Mouse (Mus musculus) left cerebral cortex, postnatal 10 days (tissue): ENCODE measurements at regions not wholly inside any gene's neighbourhood (a gene's known extent, or its start where the extent isn't known, plus 50 kb on each side); places are given as distances from the start of the nearest gene placed in this dataset.

Source experiments
- DNase-seq, 2 experiments: peaks; one replicate each; pipeline ENCODE4 v3.0.0; 2021 to 2022; ENCODE audit warnings: low spot score in 2 of 2, mixed read lengths in 1 of 2; ENCODE audit errors: extremely low spot score in 1 of 2
- intact Hi-C: fragments of 180-260 bp; cut with DNase I; formaldehyde crosslinking; loops from one replicate; pipeline ENCODE4 v1.15.1; 2025

GRCm38 (mm10) chr14:103458340-103458739 lies 54.8 kb upstream of the Scel start:
- intact Hi-C loops, result no loop called here
- DNase-seq, result no peak

- intact Hi-C loops, result no loop called here
- DNase-seq, result no peak
Observed at GRCm38 (mm10) chr14:103456106-103456505, 57.0 kb upstream of the Scel start.

GRCm38 (mm10) chr14:103450756-103451155 lies 62.4 kb upstream of the Scel start:
- intact Hi-C loops, result no loop called here
- no peak for DNase-seq

GRCm38 (mm10) chr14:103449447-103449846 lies 63.7 kb upstream of the Scel start:
- intact Hi-C loops, result no loop called here
- DNase-seq, result no peak

GRCm38 (mm10) chr14:103449033-103449432 lies 64.1 kb upstream of the Scel start:
- DNase-seq, result no peak
- intact Hi-C loops, result no loop called here

GRCm38 (mm10) chr14:103446671-103447070 lies 66.5 kb upstream of the Scel start:
- intact Hi-C loops, result loop anchor here (1.0 kb wide), 1 partner anchor 8 kb away; no protein-coding TSS in a partner anchor
- no peak for DNase-seq

GRCm38 (mm10) chr14:103441454-103442065 lies 71.6 kb upstream of the Scel start:
- intact Hi-C loops, result no loop called here
- no peak for DNase-seq

GRCm38 (mm10) chr14:103440243-103440642 lies 72.9 kb upstream of the Scel start:
- intact Hi-C loops, result no loop called here
- peak; percentile 16 to 24 for DNase-seq

GRCm38 (mm10) chr14:103434218-103434617 lies 78.9 kb upstream of the Scel start:
- no peak for DNase-seq
- intact Hi-C loops, result no loop called here

- DNase-seq, result no peak
- intact Hi-C loops, result no loop called here
Observed at GRCm38 (mm10) chr14:103433106-103433505, 80.0 kb upstream of the Scel start.

- no peak for DNase-seq
- intact Hi-C loops, result no loop called here
Observed at GRCm38 (mm10) chr14:103427873-103428272, 81.3 kb upstream of the Mycbp2 start.

GRCm38 (mm10) chr14:103421305-103421822 lies 74.8 kb upstream of the Mycbp2 start:
- DNase-seq, result no peak
- intact Hi-C loops, result no loop called here

GRCm38 (mm10) chr14:103417110-103418061 lies 70.8 kb upstream of the Mycbp2 start:
- intact Hi-C loops, result no loop called here
- DNase-seq, result no peak

GRCm38 (mm10) chr14:103404611-103405010 lies 58.0 kb upstream of the Mycbp2 start:
- intact Hi-C loops, result no loop called here
- no peak for DNase-seq

GRCm38 (mm10) chr14:103403054-103403453 lies 56.4 kb upstream of the Mycbp2 start:
- DNase-seq, result no peak
- intact Hi-C loops, result no loop called here

GRCm38 (mm10) chr14:103401983-103402382 lies 55.4 kb upstream of the Mycbp2 start:
- DNase-seq, result no peak
- intact Hi-C loops, result no loop called here

GRCm38 (mm10) chr14:103401280-103401679 lies 54.7 kb upstream of the Mycbp2 start:
- intact Hi-C loops, result no loop called here
- DNase-seq, result no peak

GRCm38 (mm10) chr14:103398401-103398800 lies 51.8 kb upstream of the Mycbp2 start:
- intact Hi-C loops, result no loop called here
- DNase-seq, result no peak
